Mouse (Mus musculus) Patski (cell line): ENCODE results near the gene Kcnq4. TPM values are rescaled to one million over a fixed set of nuclear protein-coding genes. Genes with fewer than 3 reads are reported as not detected.
A peak's percentile ranks its signal among the peaks of the same experiment; 100 is the strongest.

ENCODE experiments used
- ATAC-seq: fragments of 100-300 bp; one replicate; pipeline ENCODE4 v1.8.0; 2021
- CTCF ChIA-PET: fragments of 350-600 bp; sonication (Branson Sonifier 250); formaldehyde crosslinking; loops from one replicate; lab custom pipeline; 2022; ENCODE audit warnings: inconsistent platforms; lab: Charles Lee
- POLR2A ChIA-PET: fragments of 350-600 bp; sonication (Branson Sonifier 250); formaldehyde crosslinking; loops from one replicate; lab custom pipeline; 2022; ENCODE audit warnings: antibody characterized with exemption, inconsistent platforms; lab: Charles Lee
- DNase-seq: peaks from one replicate; pipeline ENCODE4 v3.0.0-alpha.2; 2011; ENCODE audit warnings: low read depth, low spot score
- H3K27me3 ChIP-seq: fragments of 371-371 bp; one replicate; pipeline ENCODE4 v1.5.1; 2021
- CTCF ChIP-seq: fragments of 100-300 bp; IDR thresholded peaks from one replicate; pipeline ENCODE4 v1.5.1; 2021
- in situ Hi-C: fragments of 300-500 bp; cut with MboI; formaldehyde crosslinking; loops from 3 replicates; pipeline ENCODE4 v1.11.1; 2018; ENCODE audit warnings: low pct_unique_long_range_greater_than_20kb, mixed read lengths
- polyA plus RNA-seq: library from polyadenylated mRNA; unstranded; gene quantifications from one replicate; pipeline ENCODE4 v1.2.3, GENCODE M21; 2021

Gene Kcnq4
- polyA plus RNA-seq, 1 experiment from 2014 or later = 0.12 TPM

DNA sequence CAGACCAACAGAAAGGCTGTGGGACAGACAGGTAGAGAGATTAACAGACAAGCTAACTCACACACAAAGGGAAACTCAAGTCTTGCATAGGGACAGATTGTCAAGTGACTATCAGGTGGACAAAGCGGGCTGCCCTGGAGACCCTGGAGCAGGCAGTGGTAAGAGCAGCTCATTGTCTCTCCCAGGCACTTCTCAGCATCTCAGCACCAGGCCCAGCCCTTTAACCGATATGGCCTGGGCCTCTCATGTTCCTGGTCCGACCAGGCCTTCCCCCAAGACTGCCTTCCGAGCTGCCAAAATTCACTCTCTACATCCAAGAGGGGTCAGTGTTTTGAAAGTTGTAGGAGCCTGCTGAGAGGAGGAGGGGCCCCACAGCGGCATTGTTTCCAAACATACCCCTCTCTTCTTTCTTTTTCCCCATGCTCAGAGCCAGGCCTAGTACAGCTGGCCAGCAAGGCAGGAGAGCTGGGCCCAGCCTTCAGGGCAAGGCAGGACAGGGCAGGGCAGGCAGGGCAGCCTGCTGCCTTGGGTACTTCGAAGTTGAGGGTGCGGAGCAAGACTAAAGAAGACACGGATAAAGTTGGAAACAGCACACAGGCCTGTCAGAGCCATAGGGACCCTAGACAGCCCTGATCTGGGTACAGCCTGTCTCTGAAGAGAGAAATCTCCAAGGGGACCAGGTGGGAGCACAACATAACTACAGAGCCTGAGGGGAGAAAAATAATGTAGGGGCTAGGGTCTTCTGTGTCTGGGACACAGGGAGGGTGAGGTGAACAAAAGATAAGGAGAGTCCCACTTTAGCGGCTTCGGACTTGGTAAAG, 2.5 kb downstream of the Kcnq4 start:
- DNase-seq (no peak), ATAC-seq (peak; percentile 23)
- ChIA-PET POLR2A (no interaction called here), CTCF (no interaction called here)
- peaks cover 4% of the 10 kb centered on the region for H3K27me3 ChIP-seq
- no peak for TF ChIP-seq CTCF
- in situ Hi-C loops = no loop called here

DNA sequence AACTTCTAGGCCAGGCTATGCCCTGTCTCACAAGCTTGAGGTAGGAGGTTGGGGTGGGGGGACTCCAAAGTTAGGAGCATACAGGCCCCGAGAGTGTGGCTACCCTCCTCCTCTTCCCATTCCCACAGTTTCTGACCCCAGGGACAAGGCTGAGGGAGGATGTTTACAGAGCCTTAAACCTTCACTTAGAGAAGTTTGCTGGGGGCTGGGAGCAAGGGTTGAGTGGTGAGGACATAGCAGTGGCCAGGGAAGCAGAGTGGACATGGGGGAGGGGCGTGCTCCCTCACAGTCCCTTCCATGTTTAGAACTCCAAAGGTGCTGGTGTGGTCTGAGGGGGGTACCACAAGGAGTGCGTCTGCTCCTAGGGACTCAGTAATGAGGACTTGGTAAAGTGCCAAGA, 4.8 kb downstream of the Kcnq4 start:
- CTCF ChIA-PET = no interaction called here
- TF ChIP-seq CTCF = no peak
- ATAC-seq (no peak), DNase-seq (no peak)
- in situ Hi-C loops = no loop called here
- H3K27me3 ChIP-seq = peaks cover 4% of the 10 kb centered on the region
- POLR2A ChIA-PET = no interaction called here

DNA sequence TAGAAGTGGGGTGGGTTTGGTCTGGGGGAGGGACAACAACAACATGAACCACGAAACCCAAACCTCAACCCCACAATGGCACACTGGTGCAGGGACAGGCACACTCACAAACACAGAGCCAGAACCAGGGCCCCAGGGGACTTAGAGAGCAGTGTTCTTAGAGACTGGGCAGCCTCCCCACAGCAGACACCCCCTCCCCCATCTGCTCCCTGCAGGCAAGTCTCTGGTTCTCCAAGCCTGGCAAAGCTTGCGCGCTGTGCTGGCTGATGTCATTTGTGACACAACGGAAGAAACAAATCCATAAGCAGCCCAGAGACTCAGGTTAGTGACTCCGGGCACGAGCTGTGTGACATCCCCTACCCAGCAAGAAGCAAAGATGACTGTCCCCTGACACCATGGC, 7.1 kb downstream of the Kcnq4 start:
- in situ Hi-C loops = no loop called here
- TF ChIP-seq CTCF = no peak
- peaks cover 4% of the 10 kb centered on the region for H3K27me3 ChIP-seq
- no peak for DNase-seq
- ChIA-PET POLR2A (no interaction called here), CTCF (no interaction called here)
- no peak for ATAC-seq

DNA sequence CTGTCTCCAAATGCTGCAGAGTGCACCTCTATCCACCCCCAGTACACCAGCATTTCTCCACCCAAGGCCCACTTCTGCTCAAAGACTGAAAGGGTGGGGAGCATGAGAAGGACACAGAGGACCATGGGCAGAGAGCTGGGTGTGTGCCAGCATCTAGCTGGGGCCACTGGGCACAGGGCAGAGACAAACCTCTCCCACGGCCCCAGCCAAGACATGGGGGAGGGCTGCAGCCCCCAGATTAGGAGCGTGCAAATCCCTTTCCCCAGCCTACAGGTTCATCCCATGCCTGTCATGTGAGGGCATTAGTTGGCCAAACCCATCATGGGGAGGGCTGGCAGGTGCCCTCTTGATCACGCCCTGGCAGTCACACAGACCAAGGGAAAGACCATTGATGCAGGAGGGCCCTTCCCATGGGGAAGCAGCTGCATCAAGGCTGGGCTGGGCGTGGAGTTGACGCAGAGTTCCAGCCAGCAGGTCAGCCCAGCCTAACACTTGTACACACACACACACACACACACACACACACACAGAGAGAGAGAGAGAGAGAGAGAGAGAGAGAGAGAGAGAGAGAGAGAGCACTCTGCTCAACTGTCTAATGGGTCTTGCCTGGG, 14.3 kb downstream of the Kcnq4 start:
- ChIA-PET CTCF (no interaction called here), POLR2A (interaction anchor here (0.5 kb wide), 1 partner anchor 241 kb away, joined by 3 read pairs; no protein-coding TSS in a partner anchor)
- TF ChIP-seq CTCF = no peak
- DNase-seq = no peak
- ATAC-seq = no peak
- no peaks in the 10 kb centered on the region for H3K27me3 ChIP-seq
- in situ Hi-C loops = no loop called here

DNA sequence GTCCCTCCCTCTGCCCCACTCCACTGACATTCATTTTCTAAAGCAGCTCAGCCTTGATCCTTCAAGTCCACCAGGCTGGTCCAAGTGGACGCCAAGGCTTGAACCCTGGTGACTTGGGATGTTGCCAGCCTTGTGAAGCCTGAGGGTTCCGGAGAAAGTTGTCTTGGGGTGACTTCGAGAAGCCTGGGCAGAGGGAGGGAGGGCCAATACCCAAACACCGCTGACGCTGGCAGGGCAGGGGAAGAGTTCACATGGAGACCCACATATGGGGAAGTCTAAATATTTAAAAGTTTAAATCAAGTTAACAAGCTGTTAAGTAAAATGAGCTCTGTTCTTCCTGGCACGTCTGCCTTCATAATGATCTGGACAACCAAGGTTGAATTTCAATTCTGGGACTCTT, 15.7 kb downstream of the Kcnq4 start:
- no peaks in the 10 kb centered on the region for H3K27me3 ChIP-seq
- ATAC-seq = no peak
- TF ChIP-seq CTCF = no peak
- POLR2A ChIA-PET = no interaction called here
- no peak for DNase-seq
- in situ Hi-C loops = no loop called here
- CTCF ChIA-PET = no interaction called here

DNA sequence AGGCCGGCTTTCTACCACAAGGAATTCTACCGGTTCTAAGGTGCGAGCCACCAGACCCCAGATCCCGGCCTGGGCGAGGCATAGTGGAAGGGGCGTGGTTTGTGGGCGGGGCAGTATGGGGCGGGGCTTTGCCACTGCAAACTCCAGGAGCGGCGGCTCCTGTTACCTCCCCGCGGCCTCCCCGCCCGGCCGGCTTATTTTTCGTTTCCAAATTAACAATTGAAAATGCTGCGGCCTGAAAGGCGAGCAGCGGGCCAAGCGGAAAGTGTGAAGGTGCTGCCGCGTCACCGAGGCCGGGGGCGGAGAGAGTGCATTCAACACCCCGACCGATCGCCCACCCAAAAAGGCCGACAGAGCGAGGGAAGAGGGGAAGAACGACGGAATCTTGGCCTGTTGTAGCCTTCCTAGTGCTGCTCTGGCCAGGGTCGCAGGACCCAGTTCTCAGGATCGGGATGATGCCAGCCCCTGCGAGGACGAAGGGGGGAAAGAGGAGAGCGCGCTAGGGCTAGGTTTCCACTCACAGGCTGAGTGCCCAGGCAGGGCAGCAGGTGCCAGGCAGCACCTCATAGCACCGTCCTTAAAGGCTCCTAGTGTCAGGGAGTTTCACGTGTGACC, 17.3 kb downstream of the Kcnq4 start:
- ATAC-seq = no peak
- no peak for TF ChIP-seq CTCF
- H3K27me3 ChIP-seq = no peaks in the 10 kb centered on the region
- DNase-seq = no peak
- CTCF ChIA-PET = no interaction called here
- in situ Hi-C loops = no loop called here
- POLR2A ChIA-PET = no interaction called here

DNA sequence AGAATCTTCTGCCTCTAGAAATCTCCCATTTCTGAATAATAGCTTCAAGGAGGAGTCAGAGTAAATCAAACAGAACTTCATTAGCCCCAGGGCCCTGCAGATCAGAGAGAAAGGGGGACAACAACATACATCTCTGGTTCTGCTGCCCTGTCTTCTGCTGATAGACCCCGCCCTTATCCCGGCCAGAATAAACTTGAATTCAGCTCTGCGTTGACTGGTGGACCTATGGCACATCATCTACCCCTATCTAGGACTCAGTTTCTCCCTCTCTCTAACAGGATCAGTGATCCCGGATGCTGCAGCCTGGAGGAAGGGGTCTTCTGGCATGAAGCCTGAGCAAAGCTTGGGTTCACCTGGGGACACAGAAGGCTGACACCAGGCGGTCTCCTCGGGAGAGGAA, 17.8 kb downstream of the Kcnq4 start:
- ChIA-PET CTCF (no interaction called here), POLR2A (no interaction called here)
- DNase-seq (no peak), ATAC-seq (no peak)
- in situ Hi-C loops = no loop called here
- H3K27me3 ChIP-seq = no peaks in the 10 kb centered on the region
- no peak for TF ChIP-seq CTCF

DNA sequence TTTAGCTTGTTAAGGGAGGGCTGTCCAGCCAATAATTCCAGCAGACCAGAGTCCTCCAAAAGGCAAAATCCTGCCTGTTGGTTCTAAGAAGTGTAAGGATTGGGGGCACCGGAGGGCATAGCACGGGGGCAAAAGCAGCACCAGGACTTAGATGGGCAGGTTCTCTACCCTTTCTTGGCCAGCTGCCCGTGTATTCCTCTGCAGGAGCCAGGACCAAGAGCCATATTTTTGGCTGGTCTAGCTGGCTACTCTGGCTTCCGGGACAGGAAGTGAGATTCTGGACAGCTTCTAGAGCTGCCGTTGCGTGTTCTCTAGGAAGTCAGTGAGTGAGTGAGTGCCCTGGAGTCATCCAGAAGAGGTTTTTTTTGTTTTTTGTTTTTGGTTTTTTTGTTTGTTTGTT, 18.3 kb downstream of the Kcnq4 start:
- no peak for ATAC-seq
- DNase-seq = no peak
- ChIA-PET CTCF (no interaction called here), POLR2A (no interaction called here)
- in situ Hi-C loops = no loop called here
- no peak for TF ChIP-seq CTCF
- no peaks in the 10 kb centered on the region for H3K27me3 ChIP-seq

DNA sequence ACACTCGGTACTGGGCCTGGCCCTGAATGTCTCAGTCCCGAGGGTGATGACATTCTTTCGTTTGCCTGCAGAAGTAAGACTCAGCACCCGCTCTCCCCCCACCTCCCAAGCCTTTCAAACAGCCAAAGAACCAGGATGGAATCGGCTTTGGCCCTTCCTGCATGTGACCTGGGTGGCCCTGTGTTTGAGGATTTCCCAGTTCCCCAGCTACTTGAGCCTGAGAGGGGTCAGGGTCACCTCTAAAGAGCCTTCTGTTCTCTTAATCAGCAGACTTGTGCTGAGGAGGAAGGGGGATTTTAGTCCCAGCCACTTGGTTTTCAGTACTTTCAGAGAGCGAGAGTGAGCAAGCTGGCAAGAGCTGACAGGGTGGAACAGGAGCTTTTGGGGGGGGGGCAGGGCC, 19.0 kb downstream of the Kcnq4 start:
- TF ChIP-seq CTCF = no peak
- ATAC-seq = no peak
- POLR2A ChIA-PET = no interaction called here
- DNase-seq = no peak
- in situ Hi-C loops = no loop called here
- CTCF ChIA-PET = no interaction called here
- no peaks in the 10 kb centered on the region for H3K27me3 ChIP-seq

DNA sequence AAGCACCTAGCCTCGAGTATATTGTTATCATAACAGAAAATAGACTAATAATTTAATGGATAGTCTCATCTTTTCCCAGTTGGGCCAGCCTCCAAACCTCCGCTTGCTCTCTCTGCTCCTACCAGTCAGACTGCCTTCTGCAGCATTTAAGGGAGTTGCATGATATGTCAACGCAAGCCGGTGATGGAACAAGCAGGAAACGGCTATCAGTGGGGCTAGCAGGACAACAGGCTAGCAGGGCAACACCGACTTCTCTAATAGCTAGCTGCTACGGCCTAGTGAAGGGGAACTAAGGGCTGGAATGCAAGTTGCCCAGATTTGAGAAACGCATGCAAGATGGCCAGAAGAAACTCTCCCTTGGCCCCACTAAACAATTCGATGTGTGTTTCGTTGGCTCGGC, 20.6 kb downstream of the Kcnq4 start:
- ChIA-PET POLR2A (no interaction called here), CTCF (no interaction called here)
- DNase-seq = no peak
- no peak for ATAC-seq
- H3K27me3 ChIP-seq = no peaks in the 10 kb centered on the region
- in situ Hi-C loops = no loop called here
- no peak for TF ChIP-seq CTCF

DNA sequence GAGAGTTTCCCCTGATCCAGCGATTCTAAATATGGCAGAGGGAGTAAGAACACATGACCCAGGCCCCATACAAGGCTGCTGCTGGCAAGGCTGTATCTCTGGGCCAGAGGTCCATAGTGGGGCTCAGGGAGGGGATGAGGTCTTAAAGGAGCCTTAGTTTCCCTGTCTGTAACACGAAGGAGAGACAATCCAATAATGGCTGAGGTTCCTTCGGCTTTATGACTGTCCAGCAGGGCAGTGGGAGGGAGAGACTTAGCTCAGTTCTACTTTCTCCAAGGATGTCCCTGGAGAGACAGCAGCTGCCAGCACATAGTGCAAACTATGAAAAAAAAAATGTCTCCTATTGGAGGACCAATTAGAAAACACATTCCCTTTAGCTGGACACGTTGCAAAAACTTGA, 22.2 kb downstream of the Kcnq4 start:
- in situ Hi-C loops = no loop called here
- ATAC-seq = no peak
- ChIA-PET CTCF (no interaction called here), POLR2A (no interaction called here)
- no peak for TF ChIP-seq CTCF
- DNase-seq = no peak
- no peaks in the 10 kb centered on the region for H3K27me3 ChIP-seq
